Mouse (Mus musculus) right cerebral cortex, adult 18-20 months (tissue): ENCODE data around the gene Cyp2b10.
"Not testable (repeated sequence)": the region's sequence is repeated elsewhere in the genome, so short reads cannot be mapped to it uniquely, and the experiment has no call there.

Source experiments
- DNase-seq: peaks from one replicate; pipeline ENCODE4 v3.0.0; 2022; ENCODE audit warnings: mixed read lengths

The Cyp2b10 gene

DNA sequence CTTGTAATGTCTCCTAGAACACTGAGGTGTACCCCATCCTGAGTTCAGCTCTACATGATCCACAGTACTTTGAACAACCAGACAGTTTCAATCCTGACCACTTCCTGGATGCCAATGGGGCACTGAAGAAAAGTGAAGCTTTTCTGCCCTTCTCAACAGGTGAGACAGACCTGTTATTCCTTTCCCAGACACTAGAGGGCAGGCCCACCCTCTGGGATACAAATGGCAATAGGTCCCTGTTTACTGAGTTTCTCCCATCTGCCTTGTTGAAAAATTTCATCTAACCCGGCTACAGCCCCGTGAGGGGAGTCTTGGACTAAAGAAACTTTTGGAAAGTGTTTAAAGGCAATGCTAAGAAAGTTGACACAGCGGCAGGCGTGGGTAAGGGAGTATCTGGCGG lies 19.9 kb downstream of the Cyp2b10 start:
- DNase-seq, result not testable (repeated sequence)

DNA sequence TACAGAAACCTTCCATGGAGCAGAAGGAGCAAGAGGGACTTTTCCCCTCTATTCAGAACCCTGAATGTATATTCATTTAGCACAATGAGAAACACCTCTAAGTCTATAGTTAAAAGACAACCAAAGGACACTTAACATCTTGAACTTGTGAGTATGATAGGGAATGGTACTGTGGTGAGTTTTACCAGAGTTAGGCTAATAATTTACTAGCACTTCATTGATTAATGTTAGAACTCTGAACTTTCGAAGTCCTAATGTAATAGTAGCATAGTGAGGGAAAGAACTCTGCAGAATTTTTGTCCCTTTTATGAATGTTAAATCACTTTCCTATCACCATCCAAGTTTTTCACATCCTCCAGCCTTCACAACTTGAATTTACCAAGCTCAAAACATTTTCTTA lies 22.0 kb downstream of the Cyp2b10 start:
- no peak for DNase-seq

DNA sequence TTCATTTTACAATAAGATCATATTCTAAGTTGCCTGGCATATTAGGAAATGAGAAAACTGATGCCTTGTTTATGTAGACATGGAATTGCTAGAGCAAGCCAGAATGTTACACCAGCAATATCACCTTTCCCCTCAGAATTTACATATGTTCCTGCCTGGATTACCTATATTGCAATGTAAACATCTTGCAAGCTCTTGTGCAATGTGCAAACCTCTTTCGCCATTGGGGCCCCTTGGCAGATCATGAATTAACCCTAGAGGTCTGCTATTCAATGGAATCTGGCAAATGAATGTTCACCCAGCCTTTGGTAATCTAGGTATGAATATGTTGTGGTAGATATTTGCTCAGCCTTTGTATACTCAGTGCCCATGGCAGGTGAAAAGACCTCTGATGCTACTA lies 47.9 kb downstream of the Cyp2b10 start:
- no peak for DNase-seq
